Mouse (Mus musculus) embryo, embryonic 9.5 days (tissue): ENCODE measurements at regions not wholly inside any gene's neighbourhood (a gene's known extent, or its start where the extent isn't known, plus 50 kb on each side); places are given as distances from the start of the nearest gene placed in this dataset.

Source experiments
- DNase-seq: peaks from one replicate; pipeline ENCODE4 v3.0.0-alpha.2; 2017; ENCODE audit errors: extremely low spot score

GRCm38 (mm10) chr1:63365126-63365525, 80.6 kb upstream of the Adam23 start:
- DNase-seq = no peak

GRCm38 (mm10) chr1:63367697-63368376, 77.9 kb upstream of the Adam23 start:
- peak; percentile 46 for DNase-seq

DNA sequence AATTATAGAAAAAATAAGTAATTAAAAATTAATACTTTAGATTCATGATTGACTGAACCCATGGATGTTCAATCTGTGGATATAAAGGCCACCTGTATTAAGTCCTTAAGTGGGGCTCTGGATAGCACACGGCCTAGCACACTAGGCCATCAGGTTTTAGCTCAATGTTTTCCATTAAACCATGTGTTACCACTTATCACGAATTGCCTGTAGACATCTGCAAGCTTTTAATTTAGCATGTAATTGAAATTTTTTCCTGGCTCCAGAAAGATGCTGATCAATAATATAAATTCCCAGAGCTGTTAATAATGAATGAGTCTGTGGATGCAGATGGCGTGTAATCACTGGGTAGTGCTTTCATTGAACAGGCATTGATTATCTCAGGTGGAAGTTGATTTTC, 76.8 kb upstream of the Adam23 start:
- no peak for DNase-seq

GRCm38 (mm10) chr1:63369561-63369960, 76.1 kb upstream of the Adam23 start:
- no peak for DNase-seq

DNA sequence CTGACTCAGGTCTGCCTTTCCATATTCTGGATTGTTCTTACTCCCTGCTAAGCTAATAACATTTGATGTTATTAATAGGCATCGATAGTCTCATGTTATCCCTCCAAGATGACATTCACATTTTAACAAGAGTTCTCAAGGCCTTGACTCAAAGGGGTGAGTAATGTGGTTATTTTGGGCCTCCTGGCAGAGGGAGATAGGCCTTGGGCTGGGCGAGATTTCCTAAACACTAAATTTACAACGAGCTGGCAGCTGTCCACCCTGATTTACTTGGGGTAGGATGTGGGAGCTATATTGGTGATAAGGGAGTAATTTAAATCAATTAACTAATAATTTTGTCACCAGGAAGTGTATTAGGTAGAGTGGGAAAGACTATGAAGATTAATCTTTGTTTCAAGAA, 62.6 kb upstream of the Adam23 start:
- no peak for DNase-seq

- no peak for DNase-seq
Observed at GRCm38 (mm10) chr1:63385116-63385515, 60.6 kb upstream of the Adam23 start.

- no peak for DNase-seq
Observed at GRCm38 (mm10) chr1:63395427-63395826, 50.3 kb upstream of the Adam23 start.
